Mouse (Mus musculus) liver, adult 2 months (tissue): ENCODE measurements around the gene Bcl2.

Experiments used
- CTCF ChIP-seq: fragments of 200-500 bp; IDR thresholded peaks from 2 replicates; pipeline ENCODE4 v1.5.1; 2011; ENCODE audit warnings: low read depth, low read length, control low read depth
- POLR2A ChIP-seq: fragments of 200-500 bp; IDR thresholded peaks from 2 replicates; pipeline ENCODE4 v1.6.1; 2011; ENCODE audit warnings: low read length, control low read depth; ENCODE audit not compliant: insufficient read depth; ENCODE audit errors: extremely low read depth

GRCm38 (mm10) chr1:106658293-106658847, 55.7 kb downstream of the Bcl2 start:
- TF ChIP-seq CTCF (no peak), POLR2A (no peak)
